Mouse (Mus musculus) bone marrow, adult 2 months (tissue): ENCODE data around the gene Abca7.

Experiments used
- CTCF ChIP-seq: fragments of 200-500 bp; IDR thresholded peaks from 2 replicates; pipeline ENCODE4 v1.5.1; 2011; ENCODE audit warnings: low read length, control low read depth; ENCODE audit not compliant: control insufficient read depth, insufficient read depth
- POLR2A ChIP-seq: fragments of 200-500 bp; IDR thresholded peaks from 2 replicates; pipeline ENCODE4 v1.6.1; 2011; ENCODE audit warnings: low read depth, mild to moderate bottlenecking, control low read depth, low read length, borderline replicate concordance; ENCODE audit not compliant: control insufficient read depth

DNA sequence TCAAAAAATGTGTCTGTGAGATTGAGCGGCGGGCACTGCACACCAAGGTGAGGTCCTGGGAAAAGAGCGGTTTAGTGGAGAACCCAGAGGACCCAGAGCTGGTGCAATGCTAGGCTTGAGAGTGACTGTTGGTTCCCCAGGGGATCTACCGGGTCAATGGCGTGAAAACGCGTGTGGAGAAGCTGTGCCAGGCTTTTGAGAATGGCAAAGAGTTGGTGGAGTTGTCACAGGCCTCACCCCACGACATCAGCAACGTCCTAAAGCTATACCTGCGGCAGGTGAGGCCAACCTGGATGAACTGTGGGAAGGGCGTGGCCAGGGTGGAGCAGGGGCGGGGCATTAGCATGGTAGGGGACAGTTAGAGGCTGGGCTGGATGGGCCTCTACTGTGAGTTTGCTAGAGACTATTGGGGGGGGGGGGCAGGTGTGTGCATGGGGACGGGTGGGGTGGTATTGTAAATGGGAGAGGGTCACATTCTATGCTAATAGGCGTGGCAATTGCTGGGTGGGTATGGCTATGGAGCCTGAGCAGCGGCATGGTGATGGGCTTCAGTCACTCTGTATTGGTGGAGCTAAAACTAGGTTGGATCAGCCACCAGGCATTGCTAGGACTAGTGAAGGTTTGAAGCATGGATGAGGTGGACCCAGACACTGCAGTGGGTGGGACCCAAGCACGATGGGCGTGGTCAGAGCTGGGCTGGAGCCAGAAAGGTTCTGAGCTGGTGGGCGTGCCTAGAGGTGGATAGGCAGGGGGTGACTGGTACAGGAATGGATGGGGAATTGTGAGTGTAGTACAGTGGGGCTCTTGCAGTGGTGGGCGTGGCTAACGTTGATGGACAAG lies 31.6 kb downstream of the Abca7 start:
- TF ChIP-seq CTCF (no peak), POLR2A (no peak)
